Mouse (Mus musculus) left cerebral cortex, adult 11 months (tissue): Measurements from ENCODE around the gene Col6a1.
A peak's percentile ranks its signal among the peaks of the same experiment; 100 is the strongest.
"Not testable (repeated sequence)": the region's sequence is repeated elsewhere in the genome, so short reads cannot be mapped to it uniquely, and the experiment has no call there.

ENCODE experiments used
- DNase-seq: peaks from one replicate; pipeline ENCODE4 v3.0.0; 2022; ENCODE audit warnings: low spot score

The Col6a1 gene

GRCm38 (mm10) chr10:76725682-76726285, at the start of gene Col6a1:
TSS of gene Col6a1 (minus strand) at chr10:76726168.
- DNase-seq = no peak

GRCm38 (mm10) chr10:76771624-76772023, 45.7 kb upstream of the Col6a1 start:
- DNase-seq = no peak

GRCm38 (mm10) chr10:76771086-76771485, 45.1 kb upstream of the Col6a1 start:
- no peak for DNase-seq

GRCm38 (mm10) chr10:76769581-76769980, 43.6 kb upstream of the Col6a1 start:
- DNase-seq = no peak

- no peak for DNase-seq
Measured at GRCm38 (mm10) chr10:76766196-76766595, 40.2 kb upstream of the Col6a1 start.

- no peak for DNase-seq
Measured at GRCm38 (mm10) chr10:76764927-76765326, 39.0 kb upstream of the Col6a1 start.

GRCm38 (mm10) chr10:76763016-76763415, 37.0 kb upstream of the Col6a1 start:
- no peak for DNase-seq

GRCm38 (mm10) chr10:76762411-76762810, 36.4 kb upstream of the Col6a1 start:
- no peak for DNase-seq

GRCm38 (mm10) chr10:76759878-76760277, 33.9 kb upstream of the Col6a1 start:
- DNase-seq = no peak

- no peak for DNase-seq
Measured at GRCm38 (mm10) chr10:76753640-76754039, 27.7 kb upstream of the Col6a1 start.

GRCm38 (mm10) chr10:76744267-76744666, 18.3 kb upstream of the Col6a1 start:
- DNase-seq = not testable (repeated sequence)

- DNase-seq = no peak
Measured at GRCm38 (mm10) chr10:76736764-76737163, 10.8 kb upstream of the Col6a1 start.

GRCm38 (mm10) chr10:76734979-76735378, 9.0 kb upstream of the Col6a1 start:
- DNase-seq = peak; percentile 62

GRCm38 (mm10) chr10:76733677-76734068, 7.7 kb upstream of the Col6a1 start:
- no peak for DNase-seq

- DNase-seq = no peak
Measured at GRCm38 (mm10) chr10:76732881-76733676, 7.1 kb upstream of the Col6a1 start.

GRCm38 (mm10) chr10:76732391-76732790, 6.4 kb upstream of the Col6a1 start:
- DNase-seq = no peak

- DNase-seq = no peak
Measured at GRCm38 (mm10) chr10:76731621-76732239, 5.8 kb upstream of the Col6a1 start.

- peak; percentile 33 for DNase-seq
Measured at GRCm38 (mm10) chr10:76729631-76730620, 4.0 kb upstream of the Col6a1 start.

GRCm38 (mm10) chr10:76728369-76728768, 2.4 kb upstream of the Col6a1 start:
- no peak for DNase-seq

GRCm38 (mm10) chr10:76727301-76727700, 1.3 kb upstream of the Col6a1 start:
- DNase-seq = no peak

- no peak for DNase-seq
Measured at GRCm38 (mm10) chr10:76726866-76727265, 898 bp upstream of the Col6a1 start.

GRCm38 (mm10) chr10:76725097-76725496, 871 bp downstream of the Col6a1 start:
- DNase-seq = no peak
